Mouse (Mus musculus): ENCODE data around the gene Slc25a51. TPM values are rescaled to one million over a fixed set of nuclear protein-coding genes. Genes with fewer than 3 reads are reported as not detected.

Slc25a51 gene
- polyA plus RNA-seq, 1 experiment = 67.2 TPM

DNA sequence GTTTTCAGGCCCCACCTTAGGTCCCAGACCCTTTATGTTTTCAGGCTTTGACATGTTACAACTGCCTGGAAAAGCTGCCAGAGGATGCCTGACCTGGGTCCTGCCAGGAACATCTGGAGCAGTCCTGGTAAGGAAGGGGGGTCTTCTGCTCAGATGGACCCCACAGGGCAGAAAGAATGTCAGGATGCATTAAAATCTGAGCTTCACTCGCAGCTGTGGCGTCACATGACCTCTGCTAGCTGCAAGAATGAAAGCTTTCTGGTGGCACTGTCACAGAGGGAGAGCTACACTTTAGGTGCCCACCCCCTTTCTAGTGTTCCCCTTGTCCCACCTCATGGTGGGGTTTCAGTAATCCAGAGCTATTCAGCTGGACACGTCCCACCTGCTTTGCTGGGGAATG is 28.4 kb upstream of the Slc25a51 start:
- TF ChIP-seq CTCF (IDR thresholded peaks at IDR 0.05; ENCODE audit: extremely low read depth, insufficient read length, insufficient replicate concordance, low read depth, low read length) (no peak), POLR2A (IDR thresholded peaks at IDR 0.05; ENCODE audit: low read depth, low read length) (no peak)
- WGBS = 91% methylated on average over 3 of the region's 3 CpGs
- Histone ChIP-seq H3K36me3 (ENCODE audit: control insufficient read depth, insufficient read depth, low read length) (peaks cover 19% of the 10 kb centered on the region), H3K27ac (ENCODE audit: insufficient read depth, low read depth, low read length) (no peak overlapping the region), H3K27me3 (ENCODE audit: control insufficient read depth, insufficient read depth, low read length) (no peaks in the 10 kb centered on the region), H3K4me1 (ENCODE audit: control insufficient read depth, insufficient read depth, insufficient read length, low read length) (0 out of 2 replicates have a peak, but pooled peaks cover 3% of the 10 kb centered on the region), H3K4me3 (ENCODE audit: low read depth, low read length) (no peak overlapping the region)

DNA sequence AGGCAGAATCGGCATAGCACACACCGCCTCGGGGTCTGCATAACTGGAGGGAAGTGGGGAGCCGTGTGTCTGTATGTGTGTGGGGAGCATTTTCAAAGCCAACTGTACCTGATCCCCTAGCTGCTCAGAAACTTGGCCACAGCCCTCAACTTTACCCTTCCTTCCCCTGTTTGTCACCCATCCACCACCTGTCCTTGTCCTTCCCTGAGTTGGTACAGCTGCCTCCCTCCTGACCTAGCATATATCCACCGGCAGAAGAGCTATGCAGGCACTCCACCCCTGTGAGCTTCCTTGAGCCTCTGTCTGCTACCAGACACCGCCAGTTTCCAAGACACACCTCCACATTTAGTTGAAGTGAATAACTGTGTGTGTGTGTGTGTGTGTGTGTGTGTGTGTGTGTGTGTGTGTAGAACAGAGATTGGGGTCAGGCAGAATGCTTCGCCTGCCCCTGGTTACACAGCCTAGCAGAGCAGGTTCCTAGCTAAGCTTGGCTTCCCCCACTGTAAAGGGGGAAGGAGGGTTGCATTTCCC is 27.9 kb upstream of the Slc25a51 start:
- peaks cover 22% of the 10 kb centered on the region for H3K36me3 ChIP-seq (ENCODE audit: control insufficient read depth, insufficient read depth, low read length)
- no peak overlapping the region for H3K27ac ChIP-seq (ENCODE audit: insufficient read depth, low read depth, low read length)
- no peak for TF ChIP-seq POLR2A (IDR thresholded peaks at IDR 0.05; ENCODE audit: low read depth, low read length)
- no peak for TF ChIP-seq CTCF (IDR thresholded peaks at IDR 0.05; ENCODE audit: extremely low read depth, insufficient read length, insufficient replicate concordance, low read depth, low read length)
- H3K4me1 ChIP-seq (ENCODE audit: control insufficient read depth, insufficient read depth, insufficient read length, low read length) = 0 out of 2 replicates have a peak, but pooled peaks cover 3% of the 10 kb centered on the region
- H3K4me3 ChIP-seq (ENCODE audit: low read depth, low read length) = no peak overlapping the region
- H3K27me3 ChIP-seq (ENCODE audit: control insufficient read depth, insufficient read depth, low read length) = no peaks in the 10 kb centered on the region
- WGBS = 66% methylated on average over 7 of the region's 7 CpGs

GRCm38 (mm10) chr4:45435899-45436298 is 27.3 kb upstream of the Slc25a51 start:
- Histone ChIP-seq H3K27ac (ENCODE audit: insufficient read depth, low read depth, low read length) (no peak overlapping the region), H3K36me3 (ENCODE audit: control insufficient read depth, insufficient read depth, low read length) (peaks cover 20% of the 10 kb centered on the region), H3K4me3 (ENCODE audit: low read depth, low read length) (no peak overlapping the region), H3K27me3 (ENCODE audit: control insufficient read depth, insufficient read depth, low read length) (no peaks in the 10 kb centered on the region), H3K4me1 (ENCODE audit: control insufficient read depth, insufficient read depth, insufficient read length, low read length) (0 out of 2 replicates have a peak, but pooled peaks cover 3% of the 10 kb centered on the region)
- no peak for TF ChIP-seq POLR2A (IDR thresholded peaks at IDR 0.05; ENCODE audit: low read depth, low read length)
- no peak for TF ChIP-seq CTCF (IDR thresholded peaks at IDR 0.05; ENCODE audit: extremely low read depth, insufficient read length, insufficient replicate concordance, low read depth, low read length)
- WGBS = 77% methylated on average over 2 of the region's 2 CpGs

DNA sequence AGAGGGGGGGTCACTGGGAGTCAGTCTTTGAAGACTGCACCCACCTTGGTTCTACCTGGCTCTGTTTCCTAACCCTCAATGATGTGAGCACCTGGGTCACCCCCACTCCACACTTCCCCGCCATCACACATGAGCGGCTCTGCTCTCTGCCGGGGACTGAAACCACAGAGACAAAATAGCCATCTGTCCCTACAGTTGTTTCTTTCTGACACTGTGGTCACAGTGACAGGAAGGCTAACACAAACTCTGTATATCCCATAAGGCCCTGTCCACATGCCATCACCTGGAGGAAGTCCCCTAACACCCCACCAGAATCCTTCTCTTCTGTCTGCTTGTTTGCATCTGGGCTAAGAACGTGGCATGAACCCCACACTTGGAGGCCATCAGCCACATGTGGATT is 26.1 kb upstream of the Slc25a51 start:
- no peak overlapping the region for H3K27ac ChIP-seq (ENCODE audit: insufficient read depth, low read depth, low read length)
- 73% methylated on average over 4 of the region's 4 CpGs for WGBS
- H3K27me3 ChIP-seq (ENCODE audit: control insufficient read depth, insufficient read depth, low read length) = no peaks in the 10 kb centered on the region
- H3K4me1 ChIP-seq (ENCODE audit: control insufficient read depth, insufficient read depth, insufficient read length, low read length) = 0 out of 2 replicates have a peak, but pooled peaks cover 3% of the 10 kb centered on the region
- H3K36me3 ChIP-seq (ENCODE audit: control insufficient read depth, insufficient read depth, low read length) = peaks cover 13% of the 10 kb centered on the region
- TF ChIP-seq CTCF (IDR thresholded peaks at IDR 0.05; ENCODE audit: extremely low read depth, insufficient read length, insufficient replicate concordance, low read depth, low read length) (no peak), POLR2A (IDR thresholded peaks at IDR 0.05; ENCODE audit: low read depth, low read length) (no peak)
- no peak overlapping the region for H3K4me3 ChIP-seq (ENCODE audit: low read depth, low read length)

DNA sequence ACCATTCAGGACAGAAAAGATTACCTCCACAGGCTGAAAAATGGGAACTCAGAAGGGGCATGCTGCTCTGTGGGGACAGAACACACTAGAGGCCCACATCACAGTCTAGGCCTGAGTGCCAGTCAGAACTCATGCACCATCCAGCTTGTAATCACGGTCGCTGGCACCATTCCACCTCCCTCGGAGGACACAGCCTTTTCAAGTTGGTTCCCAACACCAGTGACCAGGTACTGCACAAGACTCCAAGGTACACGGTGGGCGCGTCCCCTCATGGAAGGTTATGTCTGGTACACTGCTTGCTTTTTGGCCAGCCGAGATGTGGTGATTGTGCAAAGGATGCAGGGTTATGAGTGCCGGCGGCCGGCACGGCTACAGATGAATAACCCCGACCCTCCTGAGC is 25.5 kb upstream of the Slc25a51 start:
- no peak for TF ChIP-seq POLR2A (IDR thresholded peaks at IDR 0.05; ENCODE audit: low read depth, low read length)
- Histone ChIP-seq H3K4me1 (ENCODE audit: control insufficient read depth, insufficient read depth, insufficient read length, low read length) (0 out of 2 replicates have a peak, but pooled peaks cover 3% of the 10 kb centered on the region), H3K27me3 (ENCODE audit: control insufficient read depth, insufficient read depth, low read length) (no peaks in the 10 kb centered on the region), H3K36me3 (ENCODE audit: control insufficient read depth, insufficient read depth, low read length) (peaks cover 12% of the 10 kb centered on the region), H3K27ac (ENCODE audit: insufficient read depth, low read depth, low read length) (no peak overlapping the region), H3K4me3 (ENCODE audit: low read depth, low read length) (no peak overlapping the region)
- 82% methylated on average over 12 of the region's 12 CpGs for WGBS

GRCm38 (mm10) chr4:45431806-45432205 is 23.2 kb upstream of the Slc25a51 start:
- Histone ChIP-seq H3K4me3 (ENCODE audit: low read depth, low read length) (no peak overlapping the region), H3K4me1 (ENCODE audit: control insufficient read depth, insufficient read depth, insufficient read length, low read length) (0 out of 2 replicates have a peak, but pooled peaks cover 3% of the 10 kb centered on the region), H3K36me3 (ENCODE audit: control insufficient read depth, insufficient read depth, low read length) (peaks cover 12% of the 10 kb centered on the region), H3K27ac (ENCODE audit: insufficient read depth, low read depth, low read length) (no peak overlapping the region), H3K27me3 (ENCODE audit: control insufficient read depth, insufficient read depth, low read length) (no peaks in the 10 kb centered on the region)
- 83% methylated on average over 3 of the region's 3 CpGs for WGBS
- TF ChIP-seq POLR2A (IDR thresholded peaks at IDR 0.05; ENCODE audit: low read depth, low read length) = no peak

GRCm38 (mm10) chr4:45431316-45431715 is 22.8 kb upstream of the Slc25a51 start:
- 0 out of 2 replicates have a peak, but pooled peaks cover 3% of the 10 kb centered on the region for H3K4me1 ChIP-seq (ENCODE audit: control insufficient read depth, insufficient read depth, insufficient read length, low read length)
- no peak overlapping the region for H3K27ac ChIP-seq (ENCODE audit: insufficient read depth, low read depth, low read length)
- no peak overlapping the region for H3K4me3 ChIP-seq (ENCODE audit: low read depth, low read length)
- no peak for TF ChIP-seq POLR2A (IDR thresholded peaks at IDR 0.05; ENCODE audit: low read depth, low read length)
- no peak for TF ChIP-seq CTCF (IDR thresholded peaks at IDR 0.05; ENCODE audit: extremely low read depth, insufficient read length, insufficient replicate concordance, low read depth, low read length)
- peaks cover 13% of the 10 kb centered on the region for H3K36me3 ChIP-seq (ENCODE audit: control insufficient read depth, insufficient read depth, low read length)
- no peaks in the 10 kb centered on the region for H3K27me3 ChIP-seq (ENCODE audit: control insufficient read depth, insufficient read depth, low read length)
- 89% methylated on average over 3 of the region's 3 CpGs for WGBS

All from small intestine, adult 2 months (tissue).